Mouse (Mus musculus) cerebellum, adult 2 months (tissue): ENCODE measurements around the gene Wdr5. TPM values are rescaled to one million over a fixed set of nuclear protein-coding genes. Genes with fewer than 3 reads are reported as not detected.

Experiments used
- DNase-seq, 2 experiments: peaks; one replicate each; pipeline ENCODE4 v3.0.0; 2021
- H3K27ac ChIP-seq: fragments of 200-500 bp; 2 replicates; pipeline ENCODE4 v1.5.1; 2012; ENCODE audit warnings: low read length, control low read depth, inconsistent platforms; ENCODE audit not compliant: insufficient read depth
- H3K27me3 ChIP-seq: fragments of 200-500 bp; 2 replicates; pipeline ENCODE4 v1.6.1; 2012; ENCODE audit warnings: inconsistent platforms, mild to moderate bottlenecking, low read length, moderate library complexity; ENCODE audit not compliant: control insufficient read depth, insufficient read depth
- H3K4me1 ChIP-seq: fragments of 200-500 bp; 2 replicates; pipeline ENCODE4 v1.6.1; 2011; ENCODE audit warnings: low read length; ENCODE audit not compliant: control insufficient read depth, insufficient read depth
- H3K4me3 ChIP-seq: fragments of 200-500 bp; replicated peaks from 2 replicates; pipeline ENCODE3; 2011; ENCODE audit warnings: mild to moderate bottlenecking, low read depth, low read length, control low read depth; ENCODE audit not compliant: insufficient read depth
- CTCF ChIP-seq: fragments of 200-500 bp; IDR thresholded peaks from 2 replicates; pipeline ENCODE4 v1.5.1; 2011; ENCODE audit warnings: low read depth, mild to moderate bottlenecking, control low read depth, low read length, moderate library complexity, borderline replicate concordance; ENCODE audit not compliant: insufficient read depth
- POLR2A ChIP-seq: fragments of 200-500 bp; IDR thresholded peaks from 2 replicates; pipeline ENCODE4 v1.6.1; 2011; ENCODE audit warnings: low read length, control low read depth, borderline replicate concordance; ENCODE audit not compliant: insufficient read depth
- WGBS: fragments of 180-500 bp; shearing (Covaris S2); methylation state at CpG from one replicate; pipeline ENCODE4 v1.1.7; 2018; 5-methylcytosine and 5-hydroxymethylcytosine counted together
- polyA plus RNA-seq: library from polyadenylated mRNA; depleted of rRNA; stranded (reverse); fragments of >200 nt; gene quantifications from 2 replicates; pipeline ENCODE4 v1.2.3, GENCODE M21; 2012

The Wdr5 gene
- polyA plus RNA-seq, 1 experiment: 30.6 TPM

DNA sequence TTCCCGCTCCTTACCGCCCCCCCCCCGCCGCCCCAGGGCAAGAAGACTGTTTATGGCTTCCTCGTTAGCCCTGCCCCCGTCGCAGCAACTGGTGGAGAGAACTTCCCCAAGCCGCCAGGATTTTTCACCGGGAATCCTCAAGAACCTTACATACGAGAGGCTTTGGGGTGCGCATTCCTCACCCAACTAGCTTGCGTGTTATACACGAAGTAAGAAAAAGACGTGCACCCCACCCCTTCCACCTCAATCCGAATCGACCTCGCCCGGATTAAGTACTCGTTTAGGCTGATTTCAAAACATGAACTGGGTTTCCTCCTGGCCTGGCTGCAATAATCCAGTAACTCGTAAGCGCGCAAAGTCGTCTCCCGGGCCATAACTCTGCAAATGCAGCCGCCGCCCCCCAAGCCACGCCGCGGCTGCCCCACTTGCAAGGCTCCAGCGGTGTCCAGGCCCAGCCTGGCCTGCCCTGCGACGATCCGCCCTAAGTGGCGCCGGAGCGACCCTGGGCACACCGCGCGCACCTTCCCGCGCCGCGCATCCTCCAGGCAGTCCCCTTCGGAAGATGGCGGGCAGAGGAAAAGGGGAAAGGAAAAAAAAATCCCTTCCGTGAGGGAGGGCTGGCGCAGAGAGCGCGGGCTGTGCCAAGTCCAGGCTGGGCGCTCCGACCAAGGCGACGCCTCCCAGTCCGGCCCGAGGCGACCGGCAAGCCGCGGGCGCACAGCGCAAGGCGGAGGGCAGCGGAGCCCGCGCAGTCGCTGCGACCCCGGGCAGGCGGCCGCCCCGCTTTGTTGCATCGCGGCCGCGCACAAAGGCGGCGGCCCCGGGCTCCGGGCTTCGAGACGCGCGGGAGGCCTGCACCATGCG, 40.1 kb upstream of the Wdr5 start:
- WGBS: under 1% methylated on average over 84 of the region's 84 CpGs
- Histone ChIP-seq H3K4me3 (peak overlapping the region; percentile 93), H3K27ac (peak overlapping the region; percentile 96), H3K27me3 (no peaks in the 10 kb centered on the region), H3K4me1 (peaks cover 29% of the 10 kb centered on the region)
- TF ChIP-seq CTCF (no peak), POLR2A (no peak)
- DNase-seq: peak in 1 of 2 experiments; percentile 58

- Histone ChIP-seq H3K27ac (peak overlapping the region; percentile 97), H3K4me3 (peak overlapping the region; percentile 93), H3K4me1 (peaks cover 23% of the 10 kb centered on the region), H3K27me3 (no peaks in the 10 kb centered on the region)
- peak; percentile 90 to 96 for DNase-seq
- peak; percentile 71 for TF ChIP-seq POLR2A
- no peak for TF ChIP-seq CTCF
- WGBS: under 1% methylated on average over 85 of the region's 96 CpGs
Measured at GRCm38 (mm10) chr2:27475495-27476302, 39.3 kb upstream of the Wdr5 start.

GRCm38 (mm10) chr2:27476303-27477192, 38.4 kb upstream of the Wdr5 start:
- Histone ChIP-seq H3K4me3 (peak overlapping the region; percentile 93), H3K27me3 (no peaks in the 10 kb centered on the region), H3K4me1 (peaks cover 22% of the 10 kb centered on the region), H3K27ac (peak overlapping the region; percentile 97)
- 4% methylated on average over 11 of the region's 11 CpGs for WGBS
- DNase-seq: peak; percentile 68 to 80
- TF ChIP-seq CTCF (no peak), POLR2A (no peak)

- no peaks in the 10 kb centered on the region for H3K27me3 ChIP-seq
- no peaks in the 10 kb centered on the region for H3K4me1 ChIP-seq
- TF ChIP-seq CTCF (no peak), POLR2A (no peak)
- no peak overlapping the region for H3K27ac ChIP-seq
- DNase-seq: no peak
- no peak overlapping the region for H3K4me3 ChIP-seq
- WGBS: 84% methylated on average over 4 of the region's 4 CpGs
Measured at GRCm38 (mm10) chr2:27479821-27480220, 35.1 kb upstream of the Wdr5 start.

DNA sequence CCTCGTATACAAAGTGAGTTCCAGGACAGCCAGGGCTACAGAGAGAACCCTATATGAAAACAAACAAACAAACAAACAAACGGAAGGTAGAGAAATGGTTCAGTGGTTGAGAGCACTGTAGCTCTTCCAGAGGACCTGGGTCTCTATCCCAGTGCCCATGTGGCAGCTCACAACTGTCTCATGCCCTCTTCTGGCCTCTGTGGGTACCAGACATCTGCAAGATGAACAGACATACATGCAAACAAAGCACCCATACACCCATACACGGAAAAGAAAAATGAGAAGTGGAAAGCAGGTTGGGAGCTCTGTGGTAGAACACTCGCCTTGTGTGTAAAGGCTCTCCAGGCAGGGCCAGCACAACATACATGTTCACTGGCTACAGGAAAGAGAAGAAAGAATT, 34.6 kb upstream of the Wdr5 start:
- Histone ChIP-seq H3K27ac (no peak overlapping the region), H3K4me3 (no peak overlapping the region), H3K27me3 (no peaks in the 10 kb centered on the region), H3K4me1 (no peaks in the 10 kb centered on the region)
- WGBS: 75% methylated on average over 4 of the region's 4 CpGs
- TF ChIP-seq CTCF (no peak), POLR2A (no peak)
- DNase-seq: no peak

DNA sequence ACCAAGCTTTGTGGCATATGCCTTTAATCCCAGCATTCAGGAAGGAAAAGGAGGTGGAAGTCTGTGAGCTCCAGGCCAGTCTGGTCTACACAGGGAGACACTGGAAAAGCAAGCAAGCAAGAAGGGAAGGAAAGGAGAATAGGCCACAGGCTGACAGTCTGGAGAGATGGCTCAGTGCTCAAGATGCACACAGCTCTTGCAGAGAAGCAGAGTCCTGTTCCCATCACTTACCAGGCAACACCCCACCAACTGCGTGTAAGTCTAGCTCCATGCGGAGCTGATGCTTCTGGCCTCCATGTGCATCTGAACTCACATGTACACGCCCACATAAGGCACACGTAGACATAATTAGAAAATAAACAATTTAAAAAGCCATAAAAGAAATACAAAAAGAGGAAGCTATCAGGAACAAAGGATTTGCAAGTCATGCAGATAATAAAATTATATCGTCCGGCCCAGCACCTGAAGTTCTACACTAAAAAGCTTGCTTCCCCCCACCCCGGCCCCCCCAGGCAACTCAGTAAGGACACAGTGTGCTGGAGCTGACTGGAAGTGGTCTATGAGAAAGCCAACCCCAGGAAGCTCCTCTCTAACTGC, 32.6 kb upstream of the Wdr5 start:
- no peak for DNase-seq
- 81% methylated on average over 7 of the region's 7 CpGs for WGBS
- no peak overlapping the region for H3K4me3 ChIP-seq
- no peaks in the 10 kb centered on the region for H3K27me3 ChIP-seq
- H3K4me1 ChIP-seq: no peaks in the 10 kb centered on the region
- no peak for TF ChIP-seq CTCF
- no peak for TF ChIP-seq POLR2A
- no peak overlapping the region for H3K27ac ChIP-seq

DNA sequence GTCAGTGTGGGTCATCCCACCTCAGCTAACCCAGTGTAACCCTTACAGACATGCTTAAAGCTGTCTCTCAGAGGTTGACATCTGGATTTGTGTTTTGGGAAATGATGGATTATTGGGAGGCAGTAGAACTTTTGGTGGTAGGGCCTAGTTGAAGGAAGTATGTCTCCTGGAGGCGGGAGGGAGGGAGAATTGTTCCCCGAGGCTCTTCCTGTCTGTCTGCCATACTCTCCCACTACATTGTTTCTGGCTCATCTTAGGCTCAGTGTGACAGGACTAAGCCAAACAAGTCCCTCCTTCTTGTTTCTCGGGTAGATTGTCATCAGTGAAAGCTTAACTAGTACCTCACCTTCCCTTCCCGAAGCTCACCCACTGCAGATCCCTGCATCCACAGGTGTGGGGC, 28.2 kb upstream of the Wdr5 start:
- Histone ChIP-seq H3K27me3 (no peaks in the 10 kb centered on the region), H3K27ac (no peak overlapping the region), H3K4me3 (no peak overlapping the region), H3K4me1 (no peaks in the 10 kb centered on the region)
- WGBS: 80% methylated on average over 4 of the region's 4 CpGs
- no peak for TF ChIP-seq POLR2A
- TF ChIP-seq CTCF: no peak
- no peak for DNase-seq
